Mouse (Mus musculus) megakaryocyte, embryonic 14.5 days (primary cell): Measurements from ENCODE around the gene Cldn14. TPM values are rescaled to one million over a fixed set of nuclear protein-coding genes. Genes with fewer than 3 reads are reported as not detected.

Source experiments
- H3K27me3 ChIP-seq: replicated peaks from 2 replicates; pipeline ENCODE3; 2012; ENCODE audit warnings: inconsistent platforms
- H3K36me3 ChIP-seq: replicated peaks from 2 replicates; pipeline ENCODE3; 2012; ENCODE audit warnings: low read length, inconsistent platforms, mixed read lengths
- H3K4me1 ChIP-seq: 2 replicates; pipeline ENCODE4 v1.6.1; 2012; ENCODE audit warnings: inconsistent platforms
- H3K4me3 ChIP-seq: replicated peaks from 2 replicates; pipeline ENCODE3; 2012; ENCODE audit warnings: moderate library complexity, mild to moderate bottlenecking, inconsistent platforms
- H3K9me3 ChIP-seq: 2 replicates; pipeline ENCODE4 v1.6.1; 2012; ENCODE audit warnings: inconsistent platforms
- FLI1 ChIP-seq: IDR thresholded peaks from 2 replicates; pipeline ENCODE4 v1.6.1; 2012; ENCODE audit warnings: low read length, inconsistent platforms, mixed read lengths
- GATA1 ChIP-seq: IDR thresholded peaks from 3 replicates; pipeline ENCODE4 v1.6.1; 2012; ENCODE audit warnings: mixed read lengths, low read length, inconsistent platforms, borderline replicate concordance
- polyA plus RNA-seq: library from polyadenylated mRNA; stranded (reverse); fragments of >175 nt; gene quantifications from 2 replicates; pipeline ENCODE4 v1.2.3, GENCODE M21; 2012; ENCODE audit warnings: low replicate concordance; ENCODE audit not compliant: insufficient read depth

Cldn14 gene
- polyA plus RNA-seq, 1 experiment: not detected

GRCm38 (mm10) chr16:93908196-93908595 lies 100.4 kb downstream of the Cldn14 start:
- Histone ChIP-seq H3K36me3 (peaks cover 35% of the 10 kb centered on the region), H3K27me3 (peaks cover 11% of the 10 kb centered on the region), H3K9me3 (no peaks in the 10 kb centered on the region), H3K4me1 (no peaks in the 10 kb centered on the region; the same call in 1 of the 2 replicates), H3K4me3 (no peak overlapping the region)
- no peak for TF ChIP-seq GATA1

DNA sequence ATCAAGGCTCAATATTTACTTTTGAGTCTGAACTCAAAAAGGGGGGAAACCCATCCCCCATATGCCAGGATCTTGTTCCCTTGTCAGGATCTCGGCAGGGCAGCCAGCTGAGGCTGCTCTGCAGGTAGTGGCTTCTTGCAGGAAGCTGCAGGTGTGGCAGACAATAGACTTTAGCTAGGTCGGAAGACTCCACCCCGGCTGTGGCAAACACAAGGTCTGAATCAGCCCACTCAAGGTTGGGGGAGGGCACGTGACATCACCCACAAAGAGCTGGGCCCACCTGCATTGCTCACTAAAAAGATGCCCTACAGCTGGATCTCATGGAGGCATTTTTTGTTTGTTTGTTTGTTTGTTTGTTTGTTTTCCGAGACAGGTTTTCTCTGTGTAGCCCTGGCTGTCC lies 100.9 kb downstream of the Cldn14 start:
- Histone ChIP-seq H3K36me3 (peaks cover 39% of the 10 kb centered on the region), H3K4me3 (no peak overlapping the region), H3K9me3 (no peaks in the 10 kb centered on the region), H3K4me1 (no peaks in the 10 kb centered on the region; the same call in 1 of the 2 replicates), H3K27me3 (peaks cover 8% of the 10 kb centered on the region)
- no peak for TF ChIP-seq GATA1
- no peak for TF ChIP-seq FLI1

- H3K36me3 ChIP-seq: peaks cover 50% of the 10 kb centered on the region
- H3K4me1 ChIP-seq: peaks cover 10% of the 10 kb centered on the region
- TF ChIP-seq GATA1: no peak
- no peak for TF ChIP-seq FLI1
- H3K4me3 ChIP-seq: no peak overlapping the region
- peaks cover under 1% of the 10 kb centered on the region for H3K27me3 ChIP-seq
- no peaks in the 10 kb centered on the region for H3K9me3 ChIP-seq
These were observed 102.3 kb downstream of the Cldn14 start for GRCm38 (mm10) chr16:93906156-93907014.

DNA sequence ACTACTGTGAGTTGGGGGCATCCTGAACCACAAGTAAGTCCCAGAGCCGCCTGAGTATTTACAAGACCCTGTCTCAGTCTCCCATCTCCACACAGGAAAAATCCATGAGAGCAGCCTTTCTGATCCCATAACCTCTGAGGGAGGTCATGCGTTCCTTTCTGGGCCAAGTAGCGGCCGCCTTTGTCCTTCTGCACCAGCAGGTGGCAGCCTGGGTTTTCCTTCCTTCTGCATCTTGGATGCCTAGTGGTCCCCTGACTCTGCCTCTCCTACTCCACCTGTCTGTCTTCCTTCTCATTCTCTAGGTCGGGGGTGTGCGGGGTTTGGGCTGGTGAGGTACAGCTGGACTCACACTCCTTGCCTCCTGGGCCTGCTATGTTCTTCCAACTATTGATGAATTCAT lies 105.6 kb downstream of the Cldn14 start:
- TF ChIP-seq GATA1 (no peak), FLI1 (no peak)
- H3K9me3 ChIP-seq: no peaks in the 10 kb centered on the region
- no peaks in the 10 kb centered on the region for H3K27me3 ChIP-seq
- no peak overlapping the region for H3K4me3 ChIP-seq
- peaks cover 76% of the 10 kb centered on the region for H3K36me3 ChIP-seq
- peaks cover 14% of the 10 kb centered on the region for H3K4me1 ChIP-seq

DNA sequence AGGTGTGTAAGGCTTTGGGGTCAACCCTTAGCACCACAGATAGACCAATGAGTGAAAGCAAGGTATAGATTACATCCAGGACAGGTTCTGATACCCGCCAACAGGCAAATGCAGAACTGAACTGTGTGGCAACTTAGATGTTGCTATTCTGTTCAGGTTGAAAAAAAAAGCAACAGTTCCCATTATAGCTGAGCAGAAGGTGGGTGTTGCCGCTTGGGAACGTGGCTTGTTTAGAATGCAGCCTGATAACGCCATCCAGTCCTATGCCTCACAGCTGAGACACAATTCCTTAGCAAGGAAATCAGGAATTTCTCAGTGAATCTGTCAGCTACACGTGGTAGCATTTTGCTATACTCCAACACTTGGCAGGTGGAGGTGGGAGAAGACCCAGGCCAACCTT lies 115.4 kb downstream of the Cldn14 start:
- H3K27me3 ChIP-seq: no peaks in the 10 kb centered on the region
- peaks cover 79% of the 10 kb centered on the region for H3K36me3 ChIP-seq
- H3K9me3 ChIP-seq: no peaks in the 10 kb centered on the region
- TF ChIP-seq GATA1 (no peak), FLI1 (no peak)
- peaks cover 28% of the 10 kb centered on the region for H3K4me1 ChIP-seq
- H3K4me3 ChIP-seq: no peak overlapping the region

DNA sequence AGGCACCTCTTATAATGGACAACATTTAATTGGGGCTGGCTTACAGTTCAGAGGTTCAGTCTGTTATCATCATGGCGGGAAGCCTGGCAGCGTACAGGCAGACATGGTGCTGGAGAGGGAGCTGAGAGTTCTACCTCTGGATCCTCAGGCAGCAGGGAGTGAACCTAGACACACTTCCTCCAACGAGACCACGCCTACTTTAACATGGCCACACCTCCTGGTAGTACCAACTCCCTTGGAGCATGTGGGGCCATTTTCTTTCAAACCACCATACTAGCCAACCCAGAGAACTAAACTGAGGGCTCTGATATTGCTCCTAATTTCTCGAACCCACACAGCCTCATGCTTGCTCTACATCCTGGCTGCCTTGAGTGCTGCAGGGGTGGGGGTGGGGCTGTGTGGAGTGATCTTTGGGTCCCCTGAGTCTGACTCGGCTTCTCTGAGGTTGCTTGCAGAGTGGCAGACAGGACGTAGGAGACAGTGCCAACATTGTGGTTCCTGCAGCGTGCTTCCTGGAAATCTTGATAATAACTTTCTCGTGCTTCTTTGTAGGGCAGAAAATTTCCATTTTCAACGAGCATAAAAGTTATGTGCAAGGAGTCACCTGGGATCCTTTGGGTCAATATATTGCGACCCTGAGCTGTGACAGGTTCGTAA lies 117.6 kb downstream of the Cldn14 start:
- no peak for TF ChIP-seq GATA1
- TF ChIP-seq FLI1: no peak
- Histone ChIP-seq H3K4me3 (peak overlapping the region; percentile 51), H3K4me1 (peaks cover 36% of the 10 kb centered on the region), H3K27me3 (no peaks in the 10 kb centered on the region), H3K9me3 (no peaks in the 10 kb centered on the region), H3K36me3 (peaks cover 98% of the 10 kb centered on the region)

DNA sequence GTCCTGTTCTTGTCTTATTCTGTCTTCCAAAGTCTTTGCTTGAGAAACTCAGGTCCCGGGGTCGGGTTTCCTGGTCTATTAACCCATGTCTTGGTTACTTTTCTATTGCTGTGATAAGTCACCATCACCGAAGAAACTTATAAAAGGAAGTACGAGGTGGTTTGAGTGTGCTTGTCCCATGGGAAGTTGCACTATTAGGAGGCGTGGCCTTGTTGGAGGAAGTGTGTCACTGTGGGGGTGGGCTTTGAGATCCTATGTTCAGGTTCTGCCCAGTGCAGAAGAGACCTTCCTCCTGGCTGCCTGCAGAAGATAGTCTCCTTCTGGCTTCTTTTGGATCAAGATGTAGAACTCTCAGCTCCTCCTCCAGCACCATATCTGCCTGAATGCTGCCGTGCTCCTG lies 120.2 kb downstream of the Cldn14 start:
- TF ChIP-seq GATA1 (no peak), FLI1 (no peak)
- H3K36me3 ChIP-seq: peaks cover 75% of the 10 kb centered on the region
- no peaks in the 10 kb centered on the region for H3K27me3 ChIP-seq
- H3K4me1 ChIP-seq: peaks cover 44% of the 10 kb centered on the region
- H3K9me3 ChIP-seq: no peaks in the 10 kb centered on the region
- H3K4me3 ChIP-seq: no peak overlapping the region

DNA sequence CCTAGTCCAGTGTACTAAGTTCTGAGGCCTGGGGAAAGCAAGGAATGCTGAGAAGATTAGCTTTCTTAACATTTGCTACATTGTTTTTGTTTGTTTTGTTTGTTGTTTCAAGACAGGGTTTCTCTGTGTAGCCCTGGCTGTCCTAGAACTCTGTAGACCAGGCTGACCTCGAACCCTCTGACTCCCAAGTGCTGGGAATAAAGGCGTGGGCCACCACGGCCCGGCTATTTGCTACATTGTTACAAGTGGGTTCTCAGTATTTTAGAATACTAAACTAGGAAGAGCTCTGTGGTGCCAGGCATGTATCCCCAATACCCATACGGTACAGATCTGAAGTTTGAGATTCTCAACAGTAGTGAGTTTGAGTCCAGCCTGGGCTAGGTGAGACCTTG lies 123.9 kb downstream of the Cldn14 start:
- Histone ChIP-seq H3K9me3 (no peaks in the 10 kb centered on the region), H3K27me3 (no peaks in the 10 kb centered on the region), H3K4me1 (peaks cover 29% of the 10 kb centered on the region), H3K4me3 (peak overlapping the region; percentile 95), H3K36me3 (peaks cover 38% of the 10 kb centered on the region)
- TF ChIP-seq GATA1 (no peak), FLI1 (no peak)

GRCm38 (mm10) chr16:93884086-93884721 lies 124.4 kb downstream of the Cldn14 start:
- Histone ChIP-seq H3K4me3 (peak overlapping the region; percentile 95), H3K36me3 (peaks cover 32% of the 10 kb centered on the region), H3K27me3 (no peaks in the 10 kb centered on the region), H3K9me3 (no peaks in the 10 kb centered on the region), H3K4me1 (peaks cover 29% of the 10 kb centered on the region)
- TF ChIP-seq FLI1: no peak
- no peak for TF ChIP-seq GATA1
